Mouse (Mus musculus) limb, embryonic 14.5 days (tissue): Measurements from ENCODE around the gene Ncor2. TPM values are rescaled to one million over a fixed set of nuclear protein-coding genes. Genes with fewer than 3 reads are reported as not detected.

Source experiments
- ATAC-seq: fragments of 200-750 bp; cut with Nextera tagmentation; 2 replicates; pipeline ENCODE4 v1.8.0; 2017; ENCODE audit warnings: low read depth, moderate number of reproducible peaks, moderate TSS enrichment; ENCODE audit not compliant: low FRiP score
- DNase-seq: peaks from one replicate; pipeline ENCODE4 v3.0.0-alpha.2; 2015; ENCODE audit warnings: low spot score
- H3K27ac ChIP-seq: fragments of 300-500 bp; sonication (generic); replicated peaks from 2 replicates; pipeline ENCODE4 v1.5.1; 2014; ENCODE audit warnings: low read depth, mild to moderate bottlenecking, low read length, moderate library complexity, mixed read lengths
- H3K27me3 ChIP-seq: fragments of 300-500 bp; sonication (generic); 2 replicates; pipeline ENCODE4 v1.6.1; 2014; ENCODE audit warnings: low read length, mixed read lengths; ENCODE audit not compliant: control insufficient read depth, insufficient read depth
- H3K36me3 ChIP-seq: fragments of 300-500 bp; sonication (generic); 2 replicates; pipeline ENCODE4 v1.6.1; 2014; ENCODE audit warnings: mild to moderate bottlenecking, low read length, moderate library complexity, mixed read lengths; ENCODE audit not compliant: control insufficient read depth, insufficient read depth
- H3K4me1 ChIP-seq: fragments of 300-500 bp; sonication (generic); 2 replicates; pipeline ENCODE4 v1.6.1; 2014; ENCODE audit warnings: antibody characterized with exemption, low read length, mixed read lengths; ENCODE audit not compliant: control insufficient read depth, insufficient read depth
- H3K4me2 ChIP-seq: fragments of 300-500 bp; sonication (generic); replicated peaks from 2 replicates; pipeline ENCODE4 v1.6.1; 2014; ENCODE audit warnings: low read depth, mild to moderate bottlenecking, low read length, moderate library complexity; ENCODE audit not compliant: severe bottlenecking
- H3K4me3 ChIP-seq: fragments of 300-500 bp; sonication (generic); replicated peaks from 2 replicates; pipeline ENCODE4 v1.5.1; 2014; ENCODE audit warnings: low read length
- H3K9ac ChIP-seq: fragments of 300-500 bp; sonication (generic); 2 replicates; pipeline ENCODE4 v1.6.1; 2014; ENCODE audit warnings: mild to moderate bottlenecking, low read depth, low read length, moderate library complexity; ENCODE audit not compliant: severe bottlenecking
- H3K9me3 ChIP-seq: fragments of 300-500 bp; sonication (generic); 2 replicates; pipeline ENCODE4 v1.6.1; 2016; ENCODE audit warnings: low read length; ENCODE audit not compliant: control insufficient read depth
- POLR2A ChIP-seq: fragments of 200-500 bp; IDR thresholded peaks from 2 replicates; pipeline ENCODE4 v1.8.0; 2012; ENCODE audit warnings: inconsistent platforms, mild to moderate bottlenecking, moderate library complexity, borderline replicate concordance; ENCODE audit not compliant: insufficient read depth, insufficient read length; ENCODE audit errors: extremely low read depth
- WGBS: fragments of 180-500 bp; shearing (Covaris S2); extraction: QIAGEN DNeasy Blood & Tissue Kit; methylation state at CpG from one replicate; pipeline ENCODE4 v1.1.7; 2014; 5-methylcytosine and 5-hydroxymethylcytosine counted together
- polyA plus RNA-seq, 2 experiments: library from polyadenylated mRNA; depleted of rRNA in 1 of 2; stranded (reverse) in 1 of 2; unstranded in 1 of 2; fragments of >200 nt; fragmentation: Nextera tagmentation in 1 of 2; extraction: Ambion mirVana in 1 of 2; gene quantifications; 2 replicates each; pipeline versions ENCODE4 v1.2.1 to v1.2.3; 2012 to 2014

Ncor2 gene
- polyA plus RNA-seq, 2 experiments, result 39.3 to 75.9 TPM

DNA sequence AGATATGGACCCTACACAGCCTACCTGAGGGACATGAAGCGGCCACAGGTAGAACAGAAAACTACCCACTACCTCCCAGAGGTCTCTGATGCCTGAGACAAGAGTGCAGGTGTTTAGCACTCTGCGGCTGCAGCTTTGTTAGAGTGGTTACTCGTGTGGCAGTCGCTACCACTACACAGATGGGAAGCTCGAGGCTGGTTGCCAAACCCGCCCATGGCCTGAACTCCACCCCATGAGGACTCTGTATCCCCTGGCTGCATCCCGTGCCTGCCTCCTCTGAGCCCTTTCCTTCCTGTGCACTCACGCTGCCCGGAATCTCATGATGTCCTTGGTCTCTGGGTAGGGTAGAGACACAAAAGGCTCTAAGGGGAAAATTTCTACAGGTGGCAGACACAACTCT lies 80.3 kb downstream of the Ncor2 start:
- H3K36me3 ChIP-seq, result peaks cover 93% of the 10 kb centered on the region
- H3K27me3 ChIP-seq, result no peaks in the 10 kb centered on the region
- H3K9me3 ChIP-seq, result no peaks in the 10 kb centered on the region
- peaks cover 13% of the 10 kb centered on the region for H3K4me1 ChIP-seq
- no peak overlapping the region for H3K9ac ChIP-seq
- no peak for ATAC-seq
- WGBS, result 87% methylated on average over 9 of the region's 9 CpGs
- no peak overlapping the region for H3K27ac ChIP-seq
- no peak for TF ChIP-seq POLR2A
- no peak overlapping the region for H3K4me2 ChIP-seq
- DNase-seq, result no peak
- no peak overlapping the region for H3K4me3 ChIP-seq

DNA sequence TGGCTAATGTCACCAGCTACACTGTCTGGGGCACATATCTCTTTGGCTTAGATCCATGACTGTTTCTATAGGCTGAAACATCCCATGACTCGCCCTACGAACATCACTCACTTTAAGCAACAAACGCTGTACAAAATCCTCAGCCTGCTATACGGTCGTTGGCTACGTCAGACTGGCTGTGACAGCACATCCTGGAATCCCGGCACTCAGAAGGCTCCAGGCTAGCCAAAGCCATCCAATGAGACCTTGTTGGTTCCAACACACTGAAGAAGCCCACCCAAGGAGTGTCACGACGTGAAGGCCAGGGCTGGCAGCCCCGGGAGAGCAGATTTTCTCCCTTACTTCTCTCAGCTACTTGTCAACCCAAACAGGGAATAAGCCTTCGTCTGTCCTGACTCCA lies 82.7 kb downstream of the Ncor2 start:
- Histone ChIP-seq H3K9ac (no peak overlapping the region), H3K4me1 (no peaks in the 10 kb centered on the region), H3K4me2 (no peak overlapping the region), H3K4me3 (no peak overlapping the region), H3K36me3 (peaks cover 96% of the 10 kb centered on the region), H3K9me3 (no peaks in the 10 kb centered on the region), H3K27ac (no peak overlapping the region), H3K27me3 (no peaks in the 10 kb centered on the region)
- ATAC-seq, result no peak
- WGBS, result 90% methylated on average over 11 of the region's 11 CpGs
- no peak for TF ChIP-seq POLR2A
- DNase-seq, result no peak

DNA sequence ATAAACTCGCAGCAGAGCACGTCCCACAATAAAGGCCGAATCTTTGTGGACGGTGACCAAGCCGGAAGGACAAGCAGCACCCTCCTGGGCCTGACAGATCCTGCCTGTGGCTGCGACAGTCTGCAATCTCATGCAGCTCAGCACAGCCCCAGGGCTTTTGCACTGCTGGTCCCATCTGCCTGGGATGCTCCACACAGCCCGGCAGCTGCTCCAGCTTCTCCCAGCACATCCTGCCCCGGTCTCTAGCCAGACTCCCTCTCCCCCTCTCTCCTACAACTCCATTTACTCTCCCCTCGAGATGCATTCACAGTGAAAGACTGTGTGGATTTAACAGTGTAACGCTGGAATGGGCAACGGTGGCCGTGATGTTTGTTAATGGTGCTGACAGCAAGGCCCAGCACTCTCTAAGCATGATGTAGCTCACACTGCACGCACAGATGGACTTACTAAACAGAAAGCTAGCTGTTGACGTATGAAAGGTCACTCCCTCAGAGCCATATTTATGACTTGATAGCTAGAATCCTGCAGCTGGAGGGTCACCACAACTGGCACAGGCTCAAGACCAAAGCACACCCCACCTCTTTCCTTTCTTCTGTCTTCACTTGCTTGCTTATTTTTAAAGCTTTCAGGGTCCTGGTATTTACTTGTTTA lies 83.4 kb downstream of the Ncor2 start:
- ATAC-seq (peak; percentile 43), DNase-seq (peak; percentile 52)
- Histone ChIP-seq H3K9me3 (no peaks in the 10 kb centered on the region), H3K4me1 (no peaks in the 10 kb centered on the region), H3K4me2 (no peak overlapping the region), H3K9ac (no peak overlapping the region), H3K36me3 (peaks cover 96% of the 10 kb centered on the region), H3K4me3 (no peak overlapping the region), H3K27me3 (no peaks in the 10 kb centered on the region), H3K27ac (no peak overlapping the region)
- 71% methylated on average over 14 of the region's 14 CpGs for WGBS
- no peak for TF ChIP-seq POLR2A

DNA sequence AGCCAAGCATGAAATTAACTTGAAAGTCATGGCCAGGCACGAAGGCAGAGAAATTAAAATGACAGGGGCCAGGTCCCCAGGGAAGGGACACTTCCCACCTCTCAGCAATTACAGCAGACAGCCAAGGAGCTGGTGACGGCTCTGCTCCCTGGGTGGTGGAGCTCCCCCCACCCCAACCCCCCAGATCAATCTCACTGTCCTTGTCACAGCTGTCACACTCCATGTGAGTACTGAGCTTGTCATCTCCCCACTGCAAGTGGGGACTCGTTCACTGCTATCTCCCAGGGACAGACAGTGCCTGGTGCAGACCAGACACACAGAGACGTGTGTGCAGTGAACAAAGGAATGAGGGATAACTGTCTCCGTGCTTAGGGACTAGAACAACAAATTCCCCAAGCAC lies 85.2 kb downstream of the Ncor2 start:
- 52% methylated on average over 5 of the region's 5 CpGs for WGBS
- Histone ChIP-seq H3K9ac (no peak overlapping the region; the same call in 1 of the 2 replicates), H3K27ac (no peak overlapping the region), H3K4me1 (no peaks in the 10 kb centered on the region), H3K4me2 (no peak overlapping the region), H3K9me3 (peaks cover 9% of the 10 kb centered on the region; the same call in 1 of the 2 replicates), H3K27me3 (no peaks in the 10 kb centered on the region), H3K36me3 (peaks cover 99% of the 10 kb centered on the region), H3K4me3 (no peak overlapping the region)
- no peak for DNase-seq
- TF ChIP-seq POLR2A, result no peak
- no peak for ATAC-seq

GRCm38 (mm10) chr5:125088076-125088475 lies 90.9 kb downstream of the Ncor2 start:
- no peak overlapping the region for H3K27ac ChIP-seq
- H3K9ac ChIP-seq, result no peak overlapping the region
- ATAC-seq (no peak), DNase-seq (no peak)
- peaks cover 99% of the 10 kb centered on the region for H3K36me3 ChIP-seq
- no peak overlapping the region for H3K4me2 ChIP-seq
- H3K4me3 ChIP-seq, result no peak overlapping the region
- no peaks in the 10 kb centered on the region for H3K4me1 ChIP-seq
- H3K9me3 ChIP-seq, result peaks cover 9% of the 10 kb centered on the region; the same call in 1 of the 2 replicates
- no peaks in the 10 kb centered on the region for H3K27me3 ChIP-seq
- WGBS, result 54% methylated on average over 6 of the region's 6 CpGs
- TF ChIP-seq POLR2A, result no peak
